Mouse (Mus musculus): Measurements from ENCODE around the gene Sema4c.

Sema4c gene

GRCm38 (mm10) chr1:36576991-36577675 lies 19.0 kb upstream of the Sema4c start:
- no peak for DNase-seq (ENCODE audit: low spot score)

- no peak for DNase-seq (ENCODE audit: low spot score)
These were observed 17.2 kb upstream of the Sema4c start for GRCm38 (mm10) chr1:36575347-36575746.

- no peak for DNase-seq (ENCODE audit: low spot score)
These were observed 16.2 kb upstream of the Sema4c start for GRCm38 (mm10) chr1:36574196-36574955.

- DNase-seq (ENCODE audit: low spot score): no peak
These were observed 15.4 kb upstream of the Sema4c start for GRCm38 (mm10) chr1:36573524-36573923.

- no peak for DNase-seq (ENCODE audit: low spot score)
These were observed 14.6 kb upstream of the Sema4c start for GRCm38 (mm10) chr1:36572709-36573108.

GRCm38 (mm10) chr1:36572140-36572700 lies 14.1 kb upstream of the Sema4c start:
- no peak for DNase-seq (ENCODE audit: low spot score)

GRCm38 (mm10) chr1:36571627-36572026 lies 13.5 kb upstream of the Sema4c start:
- no peak for DNase-seq (ENCODE audit: low spot score)

GRCm38 (mm10) chr1:36570320-36570719 lies 12.2 kb upstream of the Sema4c start:
- no peak for DNase-seq (ENCODE audit: low spot score)

- DNase-seq (ENCODE audit: low spot score): no peak
These were observed 11.6 kb upstream of the Sema4c start for GRCm38 (mm10) chr1:36569694-36570276.

GRCm38 (mm10) chr1:36568776-36569175 lies 10.6 kb upstream of the Sema4c start:
- no peak for DNase-seq (ENCODE audit: low spot score)

GRCm38 (mm10) chr1:36567818-36568603 lies 9.9 kb upstream of the Sema4c start:
- no peak for DNase-seq (ENCODE audit: low spot score)

GRCm38 (mm10) chr1:36566425-36566824 lies 8.3 kb upstream of the Sema4c start:
- DNase-seq (ENCODE audit: low spot score): no peak

GRCm38 (mm10) chr1:36564101-36564500 lies 6.0 kb upstream of the Sema4c start:
- DNase-seq (ENCODE audit: low spot score): no peak

- DNase-seq (ENCODE audit: low spot score): no peak
These were observed 5.5 kb upstream of the Sema4c start for GRCm38 (mm10) chr1:36563632-36564031.

GRCm38 (mm10) chr1:36563197-36563596 lies 5.0 kb upstream of the Sema4c start:
- no peak for DNase-seq (ENCODE audit: low spot score)

- DNase-seq (ENCODE audit: low spot score): no peak
These were observed 4.2 kb upstream of the Sema4c start for GRCm38 (mm10) chr1:36562388-36562787.

GRCm38 (mm10) chr1:36560903-36561302 lies 2.8 kb upstream of the Sema4c start:
- no peak for DNase-seq (ENCODE audit: low spot score)

GRCm38 (mm10) chr1:36559888-36560287 lies 1.7 kb upstream of the Sema4c start:
- no peak for DNase-seq (ENCODE audit: low spot score)

- no peak for DNase-seq (ENCODE audit: low spot score)
These were observed 1.1 kb upstream of the Sema4c start for GRCm38 (mm10) chr1:36559256-36559655.

GRCm38 (mm10) chr1:36557457-36558011 lies 615 bp downstream of the Sema4c start:
- no peak for DNase-seq (ENCODE audit: low spot score)

GRCm38 (mm10) chr1:36556553-36557456 lies 1.3 kb downstream of the Sema4c start:
- DNase-seq (ENCODE audit: low spot score): peak; percentile 77

Data from layer of hippocampus, adult 9-10 months (tissue).